Mouse (Mus musculus): ENCODE data around the gene Furin.

Gene Furin

DNA sequence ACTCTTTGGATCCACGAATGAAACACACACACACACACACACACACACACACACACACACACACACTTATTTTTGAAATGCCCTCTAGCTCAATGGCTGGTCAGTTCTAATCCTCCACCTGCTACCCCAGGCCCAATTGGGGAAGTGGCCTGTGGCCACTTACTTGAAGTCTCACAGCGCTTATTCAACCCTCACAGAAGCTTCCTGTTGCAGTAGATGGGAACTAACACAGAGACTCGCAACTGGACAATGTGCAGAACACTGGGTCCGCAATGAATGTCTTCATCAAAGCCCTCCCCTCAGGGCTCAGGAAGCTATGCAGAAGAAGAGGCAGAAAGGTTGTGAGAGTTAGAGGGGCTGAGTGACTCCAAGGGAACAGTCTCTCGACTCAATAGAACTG is 22.5 kb upstream of the Furin start:
- no peak for DNase-seq (ENCODE audit: low spot score)

DNA sequence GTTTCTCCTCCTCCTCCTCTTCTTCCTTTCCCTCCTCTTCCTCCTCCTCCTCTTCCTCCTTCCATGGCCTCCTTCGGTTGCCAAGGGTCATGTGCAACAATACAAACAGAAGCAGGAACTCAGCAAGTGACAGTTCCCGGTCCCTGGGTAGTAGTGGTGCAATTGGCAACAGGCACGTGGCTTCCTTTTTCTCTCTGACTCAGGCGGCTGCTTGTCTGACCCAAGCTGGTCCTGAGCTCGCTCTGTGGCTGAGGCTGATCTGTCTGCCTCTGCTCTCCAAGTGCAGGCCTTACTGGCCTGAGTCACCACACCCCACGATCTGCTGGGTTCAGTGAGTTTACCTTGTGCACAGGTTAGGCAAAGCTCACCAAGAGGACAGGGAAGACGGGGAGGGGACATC is 21.1 kb upstream of the Furin start:
- no peak for DNase-seq (ENCODE audit: low spot score)

DNA sequence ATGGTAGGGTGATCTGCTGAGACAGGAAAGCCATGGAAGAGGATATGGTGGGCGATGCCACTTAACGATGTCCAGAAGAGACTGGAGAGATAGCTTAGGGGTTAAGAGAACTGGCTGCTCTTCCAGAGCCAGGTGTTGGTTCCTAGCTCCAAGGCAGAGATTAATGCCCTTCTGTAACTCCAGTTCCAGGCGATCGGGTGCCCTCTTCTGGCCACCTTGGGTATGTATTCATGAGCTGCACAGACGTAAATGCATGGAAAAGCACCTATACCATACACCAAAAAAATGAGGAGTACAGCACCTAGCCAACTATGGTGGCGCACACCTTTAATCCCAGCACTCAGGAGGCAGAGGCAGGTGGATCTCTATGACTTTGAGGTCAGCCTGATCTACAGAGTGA is 19.5 kb upstream of the Furin start:
- DNase-seq (ENCODE audit: low spot score), result no peak

DNA sequence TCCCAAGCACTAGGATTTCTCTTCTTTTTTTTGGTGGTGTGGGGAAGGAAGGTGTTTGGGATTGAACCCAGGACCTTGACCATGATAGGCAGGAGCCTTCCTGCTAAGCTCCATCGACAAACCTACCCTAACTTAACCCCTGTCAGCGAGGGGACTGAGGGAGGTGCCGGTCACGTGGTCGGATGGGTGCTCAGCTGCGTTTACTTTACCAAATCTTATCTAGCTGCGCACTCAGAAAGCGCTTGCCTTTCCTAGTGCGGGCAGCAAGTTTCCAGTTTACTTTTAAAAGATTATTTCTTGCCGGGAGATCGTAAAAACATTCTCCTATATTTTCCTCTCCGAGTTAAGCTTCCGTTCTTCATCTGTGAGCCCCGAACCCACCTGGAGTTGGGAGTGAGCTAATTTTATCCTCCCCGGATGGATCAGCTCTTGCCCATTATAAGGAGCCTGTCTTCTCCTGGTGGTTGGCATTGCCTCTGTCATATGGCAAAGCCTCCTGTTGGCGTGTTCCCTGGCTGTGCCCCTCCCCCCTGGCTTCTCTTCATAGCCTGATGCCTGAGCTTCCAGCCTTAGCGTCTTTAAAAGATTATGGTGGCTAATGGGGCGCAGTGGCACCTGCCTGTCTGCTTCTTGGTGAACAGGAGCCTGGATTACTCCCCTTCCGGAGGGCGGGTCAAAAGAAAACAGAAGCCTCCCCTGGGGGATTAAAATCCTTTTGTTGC is 17.7 kb upstream of the Furin start:
- no peak for DNase-seq (ENCODE audit: low spot score)

DNA sequence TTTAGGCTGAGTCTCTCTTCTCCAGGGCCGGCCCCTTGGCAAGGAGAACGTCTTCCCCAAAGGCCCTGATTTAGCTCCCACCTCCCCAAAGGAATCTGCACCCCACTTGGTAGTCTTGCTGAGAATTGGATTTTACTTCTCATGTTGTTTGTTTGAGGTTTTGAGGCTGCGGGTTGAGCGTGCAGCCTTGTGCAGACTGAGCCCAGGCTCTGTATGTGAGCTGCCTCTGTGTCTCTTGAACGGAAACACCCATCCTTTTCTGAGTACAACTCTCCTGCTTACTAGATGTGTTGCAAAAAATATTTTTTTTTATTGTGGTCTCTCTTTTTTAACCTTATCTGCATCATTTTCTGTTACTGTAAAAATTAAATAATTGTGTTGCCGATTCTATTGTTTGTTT is 16.3 kb upstream of the Furin start:
- DNase-seq (ENCODE audit: low spot score), result no peak

DNA sequence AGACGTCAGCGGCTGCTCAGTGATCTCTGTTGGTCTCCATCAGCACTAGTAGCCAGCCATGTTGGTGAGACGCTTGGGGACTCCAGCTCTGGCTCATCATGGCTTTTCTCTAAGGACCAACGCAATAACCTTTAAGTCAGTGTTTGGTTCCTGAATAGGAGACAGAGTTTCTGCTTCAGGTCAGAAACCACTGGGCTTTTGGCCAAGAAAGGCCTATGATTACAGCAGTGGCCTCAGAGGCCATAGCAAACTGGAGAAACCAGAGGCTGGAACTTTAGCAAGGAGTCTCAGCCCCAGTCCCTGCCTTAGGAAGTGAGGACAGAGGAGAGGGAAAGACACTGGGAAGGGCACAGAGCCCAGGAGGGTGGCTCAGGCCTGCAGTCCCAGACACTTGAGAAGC is 15.3 kb upstream of the Furin start:
- DNase-seq (ENCODE audit: low spot score), result no peak

DNA sequence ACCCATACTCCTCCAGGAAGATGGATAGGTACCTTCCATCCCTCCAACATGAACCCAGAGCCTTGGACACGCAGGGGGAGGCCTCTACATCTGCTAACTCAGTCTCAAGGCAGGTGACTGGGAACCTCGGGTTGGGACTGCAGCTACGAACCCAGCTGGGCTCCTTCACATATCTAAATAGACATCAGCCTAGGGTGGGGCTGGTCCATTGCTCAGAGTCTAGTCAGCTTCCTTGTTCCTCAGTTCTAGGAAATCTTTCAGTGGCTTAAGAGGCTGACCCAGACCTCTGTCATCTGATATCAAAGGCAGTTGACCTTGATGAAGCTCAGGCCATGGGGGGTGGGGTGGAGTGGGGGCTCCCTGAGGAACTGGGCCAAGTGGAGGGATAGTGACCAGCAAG is 14.0 kb upstream of the Furin start:
- DNase-seq (ENCODE audit: low spot score), result no peak

DNA sequence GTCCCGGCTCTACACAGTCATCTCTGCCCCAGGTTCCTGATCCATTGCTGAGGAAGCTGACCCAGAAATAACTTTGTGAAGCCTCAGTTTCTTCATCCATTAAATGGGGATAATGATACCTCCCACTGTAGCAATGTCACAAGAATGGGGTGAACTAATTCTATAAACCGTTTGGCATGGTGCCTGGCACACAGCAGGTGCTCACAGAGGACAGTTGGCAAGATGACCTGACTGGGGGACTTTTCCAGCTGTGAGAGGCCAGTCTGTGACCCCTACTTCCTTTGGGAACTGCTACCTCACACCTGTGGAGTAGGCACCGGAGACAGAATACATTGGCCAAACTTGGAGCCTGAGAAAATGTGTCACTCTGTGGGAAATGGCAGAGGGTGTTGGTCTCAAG is 12.8 kb upstream of the Furin start:
- DNase-seq (ENCODE audit: low spot score), result no peak

DNA sequence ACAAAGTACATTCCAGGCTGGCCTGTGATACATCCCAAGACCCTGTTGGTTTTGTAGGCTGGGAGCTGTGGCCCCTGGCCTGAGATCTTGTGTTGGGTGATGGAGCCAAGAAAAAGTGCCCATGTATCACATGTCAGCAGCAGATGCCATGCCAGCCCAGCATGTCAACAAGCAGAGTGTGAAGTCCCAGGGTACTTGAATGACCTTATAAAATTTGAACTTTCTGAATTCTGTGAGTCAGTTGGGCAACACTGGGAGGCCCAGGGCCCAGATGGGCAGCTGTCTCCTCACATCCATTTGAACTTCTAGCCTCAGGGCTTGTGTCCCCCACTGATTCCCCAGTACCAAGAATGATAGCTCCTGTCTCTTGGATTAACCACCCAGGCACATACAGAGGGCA is 12.4 kb upstream of the Furin start:
- no peak for DNase-seq (ENCODE audit: low spot score)

DNA sequence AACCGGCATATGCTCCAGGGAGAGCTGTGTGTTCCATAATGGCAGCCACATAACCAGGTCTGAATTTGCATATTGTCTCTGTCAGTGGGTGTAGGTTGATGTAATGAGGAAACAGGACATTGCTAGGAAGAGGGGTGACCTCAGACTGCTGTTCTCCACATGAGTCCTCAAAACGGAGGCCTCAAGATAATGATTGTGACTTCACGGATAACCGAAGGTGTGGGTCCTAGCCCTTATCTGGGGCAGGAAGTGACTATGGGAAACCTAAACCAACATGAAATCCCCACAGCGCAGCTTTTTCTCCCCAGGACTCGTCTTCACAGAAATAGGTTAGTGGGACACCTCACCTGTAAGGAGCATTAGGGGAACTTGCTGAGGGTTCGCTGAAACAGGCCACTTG is 11.7 kb upstream of the Furin start:
- DNase-seq (ENCODE audit: low spot score), result no peak

DNA sequence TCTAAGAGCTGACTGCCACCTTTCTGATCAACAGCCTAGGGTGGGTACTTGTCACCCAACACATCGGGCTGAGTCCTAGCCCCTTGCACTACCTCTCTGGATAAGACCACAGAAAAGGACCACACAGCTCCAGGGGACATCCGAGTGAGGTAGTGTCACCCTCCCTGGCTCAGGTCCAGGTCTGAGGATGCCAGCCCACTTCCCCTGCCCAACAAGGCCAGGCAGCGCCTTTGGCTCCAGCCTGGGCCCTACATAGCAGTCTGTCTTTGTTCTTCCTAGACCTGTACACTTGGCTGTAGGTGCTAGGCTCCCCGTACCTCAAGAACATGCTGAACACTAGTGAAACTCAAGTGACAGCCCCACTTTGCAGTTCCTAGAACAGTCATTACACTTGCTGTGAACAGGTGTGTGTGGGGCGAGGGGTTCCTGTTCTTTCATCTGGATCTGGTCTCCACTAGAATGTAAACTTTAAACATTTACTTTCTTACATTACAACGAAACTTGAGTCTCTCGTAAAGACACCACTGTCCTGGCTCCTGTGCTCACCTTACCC is 9.1 kb upstream of the Furin start:
- DNase-seq (ENCODE audit: low spot score), result no peak

DNA sequence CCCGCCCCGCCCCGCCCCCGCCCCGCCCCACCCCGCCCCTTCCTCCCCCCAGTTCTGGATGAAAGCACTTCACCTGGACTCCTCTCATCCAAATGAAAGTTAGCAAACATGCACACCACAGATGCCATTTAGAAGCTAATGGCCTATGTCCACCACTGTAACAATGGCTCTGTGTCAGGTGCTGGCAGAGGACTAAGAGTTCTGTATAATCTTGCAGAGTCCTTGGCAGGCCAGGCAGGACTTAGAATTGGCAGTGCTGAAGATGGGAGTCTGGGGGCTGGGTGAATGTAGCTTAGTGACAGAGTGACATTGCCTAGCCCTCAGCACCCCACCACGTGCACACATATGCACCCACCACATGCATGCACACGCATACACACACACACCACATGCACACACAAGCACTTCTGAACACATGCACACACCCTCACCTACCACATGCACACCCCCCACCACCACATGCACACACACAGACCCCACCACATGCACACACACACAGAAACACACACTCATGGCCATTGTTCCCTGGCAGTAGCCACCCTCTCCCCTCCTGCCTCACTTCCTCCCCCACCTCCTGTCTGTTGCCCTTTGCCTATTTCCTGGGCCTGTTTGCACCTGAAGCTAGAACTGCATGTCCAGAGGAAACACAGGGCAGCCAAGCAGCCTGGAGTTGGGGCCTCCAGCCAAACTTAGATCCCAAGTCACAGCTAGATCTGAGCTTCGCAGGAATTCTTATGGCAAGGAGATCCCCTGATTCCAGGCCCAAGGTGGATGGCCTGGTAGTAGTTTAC is 8.5 kb upstream of the Furin start:
- DNase-seq (ENCODE audit: low spot score), result peak; percentile 52

DNA sequence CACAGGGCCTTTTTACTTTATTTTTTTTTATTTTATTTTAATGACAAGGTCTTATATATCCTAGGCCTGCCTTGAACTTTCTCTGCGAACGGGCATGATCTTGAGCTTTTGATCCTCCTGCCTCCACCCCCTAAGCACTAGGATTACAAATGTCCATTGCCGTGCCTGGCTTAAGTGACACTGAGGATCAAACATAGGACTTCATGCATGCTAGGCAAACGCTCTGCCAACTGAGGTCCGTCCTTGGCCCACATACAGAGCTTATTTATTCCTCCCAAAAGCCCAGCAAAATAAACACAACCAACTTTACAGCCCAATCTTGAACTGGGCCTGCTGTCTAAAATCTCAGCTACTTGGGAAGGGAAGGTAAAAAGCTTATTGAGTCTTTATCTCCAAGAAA is 7.5 kb upstream of the Furin start:
- DNase-seq (ENCODE audit: low spot score), result no peak

DNA sequence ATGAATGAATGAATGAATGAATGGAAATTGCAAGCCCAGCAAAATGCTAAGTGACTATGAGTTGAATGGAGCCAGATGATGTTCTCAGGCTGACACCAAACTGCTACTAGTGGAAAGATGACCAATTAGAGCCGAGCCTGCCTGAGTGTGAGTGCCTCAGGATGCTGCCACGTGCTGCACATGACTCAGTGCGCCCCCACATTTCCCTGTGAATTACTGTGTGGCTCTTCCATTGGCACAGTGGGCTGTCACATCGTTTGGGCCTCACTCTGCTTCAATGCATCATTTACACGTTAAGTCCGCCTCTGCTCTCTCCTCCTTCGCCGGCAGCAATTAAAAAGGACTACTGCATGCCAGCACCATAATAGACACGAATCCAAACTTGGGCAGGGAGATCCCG is 7.0 kb upstream of the Furin start:
- DNase-seq (ENCODE audit: low spot score), result no peak

DNA sequence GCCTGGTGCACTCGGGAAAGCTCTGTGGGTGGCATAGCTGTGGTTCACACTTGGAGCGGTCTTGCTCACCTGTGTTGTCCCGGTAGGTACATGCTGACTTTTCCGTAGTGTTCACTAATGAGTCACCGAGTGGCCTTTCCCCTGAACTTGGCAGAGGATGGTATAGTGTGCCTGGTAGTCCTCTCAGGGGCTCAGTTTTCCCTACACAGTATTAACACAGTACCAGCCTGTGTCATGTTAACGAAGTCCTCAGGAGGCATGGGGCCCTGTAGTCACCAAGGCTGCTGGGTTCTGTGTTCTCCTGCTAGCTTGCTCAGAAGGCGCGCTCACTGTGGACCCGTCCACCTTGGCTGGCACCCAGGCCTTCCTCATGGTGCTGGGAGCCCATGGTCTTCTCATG is 5.1 kb upstream of the Furin start:
- DNase-seq (ENCODE audit: low spot score), result no peak

DNA sequence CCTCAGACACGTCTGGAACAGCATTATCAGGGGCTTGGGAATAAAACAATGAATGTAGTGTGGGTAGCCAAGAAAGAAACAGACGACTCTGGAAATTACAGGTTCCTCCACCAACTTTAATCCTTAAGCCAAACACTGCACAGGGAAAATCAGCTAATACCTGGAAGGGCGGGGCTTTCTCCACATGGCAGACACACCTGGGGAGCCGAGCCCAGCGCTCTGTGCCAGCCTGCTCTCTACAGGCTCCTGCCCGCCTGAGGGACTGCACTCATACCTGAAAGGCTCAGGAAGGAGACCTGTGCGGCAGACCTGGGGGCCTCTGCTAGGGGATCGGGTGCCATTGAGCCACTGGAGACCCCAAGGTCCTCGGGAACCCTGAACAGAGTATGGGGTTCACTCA is 2.5 kb upstream of the Furin start:
- no peak for DNase-seq (ENCODE audit: low spot score)

DNA sequence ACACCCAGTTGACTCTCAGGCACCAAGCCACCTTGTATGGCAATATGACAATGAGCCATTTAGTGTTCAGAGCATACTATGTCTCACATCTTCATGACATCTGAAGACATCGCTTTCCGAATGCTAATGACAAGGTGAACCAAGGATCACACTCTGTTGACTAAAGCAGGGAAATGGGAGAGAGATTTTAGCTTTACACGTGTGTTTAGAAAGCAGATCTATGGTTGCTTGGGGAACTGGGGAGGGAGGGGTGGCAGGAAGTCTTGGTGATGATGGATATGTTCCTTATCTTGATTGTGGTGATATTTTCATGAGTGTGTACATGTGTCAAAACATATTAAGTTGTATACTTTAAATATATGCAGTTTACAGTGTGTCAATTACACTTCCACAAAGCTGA is 950 bp upstream of the Furin start:
- no peak for DNase-seq (ENCODE audit: low spot score)

DNA sequence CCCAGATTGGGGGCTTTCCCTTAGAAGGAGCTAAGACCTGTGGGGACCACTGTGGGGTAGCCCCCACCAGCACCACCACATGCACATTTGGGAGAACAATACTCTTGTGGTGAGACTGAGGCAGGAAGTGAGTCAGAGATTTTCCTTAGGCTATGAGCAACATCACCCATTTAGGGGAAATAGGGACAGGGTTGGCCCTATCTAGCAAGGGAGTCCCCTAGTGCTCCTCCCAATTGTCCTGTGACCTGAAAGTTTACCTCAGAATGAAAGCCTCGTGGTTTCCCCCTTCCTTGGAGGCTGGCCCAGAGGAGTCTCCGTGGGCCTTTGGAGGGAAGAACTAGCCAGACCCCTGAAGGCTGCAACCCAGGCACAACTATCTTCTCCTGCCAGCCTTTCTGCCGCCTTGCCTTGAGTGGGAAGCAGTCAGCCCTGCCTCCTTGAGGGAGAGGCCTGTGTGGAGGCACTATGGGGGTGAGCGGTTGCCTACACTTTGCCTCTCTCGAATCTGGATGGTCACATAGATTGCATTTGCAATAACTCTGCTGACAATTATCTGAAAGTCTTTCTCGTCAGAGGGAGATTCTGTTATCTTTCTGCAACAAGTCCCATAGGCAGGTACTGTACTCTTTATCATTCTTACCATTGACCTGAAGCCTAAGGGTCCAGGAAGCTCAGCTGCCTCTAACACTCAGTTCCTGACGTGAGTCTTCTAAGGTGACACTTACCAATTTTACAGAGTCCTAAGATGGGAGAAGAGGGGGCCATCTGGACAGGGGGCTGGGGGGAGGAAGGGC is 938 bp downstream of the Furin start:
- DNase-seq (ENCODE audit: low spot score), result no peak

DNA sequence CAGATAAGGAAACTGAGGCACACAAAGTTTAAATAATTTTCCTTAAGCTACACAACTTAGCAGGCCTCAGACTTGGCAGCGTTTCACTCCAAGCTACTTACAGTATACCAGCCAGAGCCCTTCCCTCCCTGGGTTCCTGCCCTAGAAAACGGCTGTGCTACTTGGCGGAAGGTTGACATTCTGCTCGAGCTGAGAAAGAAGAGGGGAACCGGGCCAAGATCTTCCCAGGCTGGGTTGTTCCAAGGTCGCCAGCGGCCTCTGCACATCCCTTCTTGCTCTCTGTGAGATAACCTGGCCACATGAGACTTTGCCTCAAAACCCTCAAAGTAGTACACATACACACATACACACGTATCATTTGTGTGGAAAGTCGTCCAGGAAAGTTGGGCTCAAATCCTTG is 1.7 kb downstream of the Furin start:
- DNase-seq (ENCODE audit: low spot score), result peak; percentile 82

DNA sequence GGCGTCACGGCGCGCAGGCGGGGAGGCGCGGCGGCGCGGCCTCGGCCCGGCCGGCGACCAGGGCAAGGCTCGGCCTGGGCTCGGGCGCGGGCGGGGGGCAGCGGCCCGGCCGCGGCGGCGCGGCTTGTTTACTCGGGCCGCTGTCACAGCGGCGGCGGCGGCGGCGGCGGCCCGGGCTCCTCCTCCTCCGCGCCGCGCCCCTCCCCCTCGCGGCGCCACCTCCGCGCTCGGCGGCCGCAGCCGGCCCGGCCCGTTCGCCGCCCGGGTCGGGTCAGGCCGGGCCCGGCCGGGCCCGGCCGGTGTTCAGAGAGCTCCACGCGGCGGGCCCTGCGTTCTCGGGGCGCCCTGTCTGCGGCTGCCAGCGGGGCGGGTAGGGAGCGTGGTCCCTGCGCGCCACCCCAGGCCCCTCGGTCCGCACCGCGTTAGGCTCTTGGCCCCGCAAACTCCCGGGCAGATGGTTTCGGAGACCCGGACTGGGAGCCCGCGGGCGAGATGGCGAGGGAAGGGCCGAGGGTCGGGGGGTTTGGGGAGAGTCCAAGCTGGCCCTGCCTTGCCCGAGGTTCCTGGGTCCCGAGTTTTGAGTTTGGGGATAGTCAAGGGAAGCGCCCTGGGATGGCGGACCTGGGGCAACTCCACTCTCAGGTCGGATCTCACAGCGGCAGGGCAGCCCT is 2.5 kb downstream of the Furin start:
- DNase-seq (ENCODE audit: low spot score), result peak; percentile 61

DNA sequence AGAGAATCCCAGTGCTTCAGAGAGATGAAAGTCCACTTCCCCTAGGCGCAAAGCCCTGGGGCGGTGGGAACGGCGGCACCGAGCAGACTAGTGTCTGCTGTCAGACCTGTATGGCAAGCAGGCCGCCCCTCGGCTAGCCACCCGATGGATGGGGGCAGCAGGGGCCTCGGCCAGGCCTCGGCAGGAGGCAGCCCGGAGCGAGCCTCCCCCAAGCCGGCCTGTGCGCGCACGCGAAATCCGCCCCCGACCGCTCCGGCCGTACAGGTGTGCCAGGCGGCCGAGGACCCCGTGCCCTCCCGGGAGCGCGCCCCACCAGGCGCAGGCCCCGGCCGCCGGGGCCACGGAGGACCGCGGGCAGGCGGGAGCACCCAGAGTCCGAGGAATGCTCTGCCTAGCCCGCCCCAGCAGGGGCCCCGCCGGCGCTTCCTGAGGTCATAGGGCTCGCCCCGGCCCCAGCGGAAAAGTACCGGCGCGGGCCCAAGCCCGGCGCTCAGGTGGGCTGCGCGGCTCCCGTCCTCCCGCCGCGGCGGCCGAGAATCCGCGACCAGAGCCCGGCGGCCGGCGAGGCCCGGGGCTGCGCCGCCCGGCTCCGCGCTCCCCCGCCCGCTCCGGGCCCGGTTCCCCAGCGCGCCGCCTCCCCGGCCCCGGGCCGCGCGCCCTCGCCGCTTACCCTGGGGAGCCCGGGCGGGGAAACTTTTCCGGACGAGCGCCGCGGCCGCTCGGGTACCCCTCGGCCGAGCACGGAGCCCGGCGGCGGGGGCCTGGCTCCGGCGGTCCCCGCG is 3.2 kb downstream of the Furin start:
- DNase-seq (ENCODE audit: low spot score), result peak; percentile 73
